Comparison of ENCODE assay signal across 10 mouse cellular contexts in the genomic region with DNA sequence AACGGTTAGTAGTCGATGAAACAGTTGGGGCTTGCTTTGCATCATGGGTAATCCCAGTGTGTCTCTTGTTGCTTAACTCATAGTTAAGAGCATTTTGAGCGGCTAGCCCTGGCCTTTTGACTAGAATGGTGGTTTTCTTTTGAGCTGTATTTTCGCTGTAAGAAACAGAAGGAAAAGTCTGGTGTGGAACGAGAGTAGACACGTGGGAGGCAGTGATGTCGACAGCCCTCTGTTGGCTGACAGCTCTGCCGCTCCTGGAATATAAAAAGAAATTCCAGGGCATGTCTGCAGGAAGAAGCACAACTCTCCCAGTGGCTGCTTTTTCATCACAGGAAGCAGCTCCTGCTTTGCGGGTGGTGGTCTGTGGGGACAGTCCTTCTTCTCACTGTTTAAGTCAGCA.
DNase-seq lines count a peak whose midpoint lies in the region; ATAC-seq and TF ChIP-seq lines count a peak whose summit lies in the region.
"Had no signal": no experiment of that assay in that cellular context is flagged by ENCODE, and none has a peak within 500 bp of the region (broad histone marks: within the 10 kb centered on the region; RNA-seq: fewer than 3 reads in every experiment).

No protein-coding gene starts in this region.

- H3K4me1 ChIP-seq in heart, embryonic 10.5 days: peaks cover 6% of the 10 kb centered on the region; the same call in 1 of the 2 replicates
- no peaks in the 10 kb centered on the region for H3K4me1 ChIP-seq in lung, postnatal 0 days (ENCODE audit: insufficient read depth, low read depth, low read length)
- H3K4me1 ChIP-seq: neural tube, embryonic 13.5 days had no signal

- no peak overlapping the region for H3K4me2 ChIP-seq in lung, postnatal 0 days (replicated peaks; ENCODE audit: low read depth, low read length)
- H3K4me2 ChIP-seq: intestine, embryonic 15.5 days; neural tube, embryonic 13.5 days had no signal

- H3K4me3 ChIP-seq in heart, embryonic 10.5 days: no peak overlapping the region
- H3K4me3 ChIP-seq in lung, postnatal 0 days (ENCODE audit: low read depth, low read length): no peak overlapping the region
- H3K4me3 ChIP-seq: intestine, embryonic 15.5 days; neural tube, embryonic 13.5 days had no signal

- no peak overlapping the region for H3K9ac ChIP-seq in lung, postnatal 0 days (replicated peaks; ENCODE audit: low read depth)
- H3K9ac ChIP-seq: intestine, embryonic 15.5 days; neural tube, embryonic 13.5 days had no signal

- DNase-seq in heart, embryonic 10.5 days (ENCODE audit: low spot score): no peak
- no peak for DNase-seq in heart, adult 11 months
- peak; percentile 41 for DNase-seq in lung, postnatal 0 days (ENCODE audit: low spot score)
- no peak for DNase-seq in lung, adult 18-20 months
- peak; percentile 39 to 43 for DNase-seq in layer of hippocampus, postnatal 36 days
- DNase-seq in right cerebral cortex, postnatal 4 days: peak; percentile 19
- no peak for DNase-seq in spleen, postnatal 4 days (ENCODE audit: low spot score in 2 of 2)
- no peak for DNase-seq in spleen, postnatal 10 days (ENCODE audit: low spot score in 2 of 2)

- no peak for TF ChIP-seq EP300 in lung, postnatal 0 days (IDR thresholded peaks at IDR 0.05)

- H3K27ac ChIP-seq in heart, embryonic 10.5 days: peak overlapping the region; percentile 19; the same call in 1 of the 2 replicates
- H3K27ac ChIP-seq in lung, postnatal 0 days (ENCODE audit: low read length): no peak overlapping the region
- H3K27ac ChIP-seq: intestine, embryonic 15.5 days; neural tube, embryonic 13.5 days had no signal

- ATAC-seq in lung, postnatal 0 days: peak; percentile 12
- ATAC-seq: intestine, embryonic 15.5 days had no signal

- H3K27me3 ChIP-seq in heart, embryonic 10.5 days (ENCODE audit: insufficient read depth, poor library complexity, severe bottlenecking): no peaks in the 10 kb centered on the region
- no peaks in the 10 kb centered on the region for H3K27me3 ChIP-seq in lung, postnatal 0 days (replicated peaks; ENCODE audit: insufficient read depth, low read length)
- H3K27me3 ChIP-seq: intestine, embryonic 15.5 days; neural tube, embryonic 13.5 days had no signal

- TF ChIP-seq CTCF in lung, postnatal 0 days (IDR thresholded peaks at IDR 0.05): peak; percentile 12

- no peaks in the 10 kb centered on the region for H3K9me3 ChIP-seq in heart, embryonic 10.5 days
- no peaks in the 10 kb centered on the region for H3K9me3 ChIP-seq in lung, postnatal 0 days (ENCODE audit: low read length)
- H3K9me3 ChIP-seq: intestine, embryonic 15.5 days had no signal

- 55% methylated on average over 9 of the region's 9 CpGs for WGBS in heart, embryonic 10.5 days
- 38% methylated on average over 9 of the region's 9 CpGs for WGBS in lung, postnatal 0 days

- peaks cover 4% of the 10 kb centered on the region; the same call in 1 of the 2 replicates for H3K36me3 ChIP-seq in heart, embryonic 10.5 days
- H3K36me3 ChIP-seq in lung, postnatal 0 days (ENCODE audit: insufficient read depth, low read length): no peaks in the 10 kb centered on the region
- H3K36me3 ChIP-seq: intestine, embryonic 15.5 days had no signal

Comparison
In these comparisons a context has a peak if more than half of its experiments do, and no peak if none do; other contexts are left out.
1. DNase-seq: peak in lung, postnatal 0 days (single experiment), layer of hippocampus, postnatal 36 days (2 of 2) and right cerebral cortex, postnatal 4 days (single experiment); none in heart, embryonic 10.5 days (single experiment), heart, adult 11 months (single experiment), lung, adult 18-20 months (0 of 2), spleen, postnatal 4 days (0 of 2) and spleen, postnatal 10 days (0 of 2).